Mouse (Mus musculus): Measurements from ENCODE around the gene BC025920. TPM values are rescaled to one million over a fixed set of nuclear protein-coding genes. Genes with fewer than 3 reads are reported as not detected.

The BC025920 gene
- polyA plus RNA-seq, 1 experiment from 2014 or later = 1.2 TPM

DNA sequence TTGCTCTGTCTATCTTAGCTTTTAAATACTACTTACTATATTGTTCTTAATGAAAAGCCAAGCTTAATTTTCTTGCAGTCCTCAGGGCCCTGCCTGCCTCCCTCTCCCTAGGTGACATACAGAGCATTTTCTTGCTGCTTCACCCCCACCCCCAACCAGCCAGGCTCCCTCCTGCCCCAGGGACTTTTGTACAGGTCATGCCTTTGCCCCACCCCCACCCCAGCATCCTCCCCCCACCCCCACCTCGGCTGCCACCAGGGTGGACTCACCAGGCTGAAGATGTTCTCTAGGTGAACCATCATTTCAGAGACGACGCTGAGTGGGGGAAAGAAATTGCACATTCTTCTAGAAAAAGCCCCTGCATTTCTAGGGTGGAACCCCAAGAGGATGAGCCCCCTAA lies 7.7 kb upstream of the BC025920 start:
- Histone ChIP-seq H3K27ac (ENCODE audit: low read depth, low read length) (no peak overlapping the region), H3K9me3 (ENCODE audit: control insufficient read depth, low read length) (no peaks in the 10 kb centered on the region), H3K4me2 (replicated peaks; ENCODE audit: low read depth, low read length) (no peak overlapping the region), H3K4me1 (replicated peaks; ENCODE audit: control insufficient read depth, insufficient read depth, low read length) (peaks cover 17% of the 10 kb centered on the region), H3K27me3 (ENCODE audit: control insufficient read depth, insufficient read depth, low read length) (peaks cover 51% of the 10 kb centered on the region), H3K36me3 (ENCODE audit: control insufficient read depth, insufficient read depth, low read length) (no peaks in the 10 kb centered on the region), H3K4me3 (ENCODE audit: low read depth, low read length) (no peak overlapping the region), H3K9ac (ENCODE audit: low read depth, low read length) (no peak overlapping the region)
- DNase-seq (ENCODE audit: low spot score) (no peak), ATAC-seq (ENCODE audit: low FRiP score) (no peak)
- whole genome bisulfite sequencing = 29% methylated on average over 3 of the region's 3 CpGs

DNA sequence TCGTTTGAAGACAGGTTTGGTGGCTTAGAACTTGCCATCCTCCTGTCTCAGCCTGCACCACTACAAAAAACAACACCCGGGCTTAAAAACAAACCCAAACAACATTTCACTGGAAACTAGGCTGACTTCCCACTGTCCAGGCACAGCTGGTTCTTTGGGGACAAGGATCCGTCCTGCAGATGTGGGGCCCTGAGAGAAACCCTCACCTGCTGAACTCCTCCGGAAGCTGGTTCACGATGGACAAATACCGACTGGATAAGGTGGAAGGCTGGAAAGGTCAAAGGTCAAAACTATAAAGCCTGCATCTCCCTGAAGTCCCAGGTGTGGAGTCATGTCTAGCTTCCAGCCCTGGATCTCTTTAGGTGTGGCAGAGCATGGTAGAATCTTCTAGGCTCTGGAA lies 7.2 kb upstream of the BC025920 start:
- no peak overlapping the region for H3K4me2 ChIP-seq (replicated peaks; ENCODE audit: low read depth, low read length)
- H3K9ac ChIP-seq (ENCODE audit: low read depth, low read length) = no peak overlapping the region
- no peak overlapping the region for H3K27ac ChIP-seq (ENCODE audit: low read depth, low read length)
- H3K4me1 ChIP-seq (replicated peaks; ENCODE audit: control insufficient read depth, insufficient read depth, low read length) = peaks cover 17% of the 10 kb centered on the region
- DNase-seq (ENCODE audit: low spot score) (no peak), ATAC-seq (ENCODE audit: low FRiP score) (no peak)
- H3K36me3 ChIP-seq (ENCODE audit: control insufficient read depth, insufficient read depth, low read length) = no peaks in the 10 kb centered on the region
- WGBS = 58% methylated on average over 6 of the region's 6 CpGs
- peaks cover 47% of the 10 kb centered on the region for H3K27me3 ChIP-seq (ENCODE audit: control insufficient read depth, insufficient read depth, low read length)
- H3K4me3 ChIP-seq (ENCODE audit: low read depth, low read length) = no peak overlapping the region
- no peaks in the 10 kb centered on the region for H3K9me3 ChIP-seq (ENCODE audit: control insufficient read depth, low read length)

- no peak overlapping the region for H3K4me2 ChIP-seq (replicated peaks; ENCODE audit: low read depth, low read length)
- H3K27ac ChIP-seq (ENCODE audit: low read depth, low read length) = no peak overlapping the region
- H3K4me3 ChIP-seq (ENCODE audit: low read depth, low read length) = no peak overlapping the region
- peaks cover 41% of the 10 kb centered on the region for H3K27me3 ChIP-seq (ENCODE audit: control insufficient read depth, insufficient read depth, low read length)
- no peak for DNase-seq (ENCODE audit: low spot score)
- H3K4me1 ChIP-seq (replicated peaks; ENCODE audit: control insufficient read depth, insufficient read depth, low read length) = peaks cover 17% of the 10 kb centered on the region
- no peak overlapping the region for H3K9ac ChIP-seq (ENCODE audit: low read depth, low read length)
- WGBS = 65% methylated on average over 5 of the region's 5 CpGs
- no peaks in the 10 kb centered on the region for H3K9me3 ChIP-seq (ENCODE audit: control insufficient read depth, low read length)
- no peaks in the 10 kb centered on the region for H3K36me3 ChIP-seq (ENCODE audit: control insufficient read depth, insufficient read depth, low read length)
- ATAC-seq (ENCODE audit: low FRiP score) = no peak
Measured at GRCm38 (mm10) chr10:81599630-81600029, 6.4 kb upstream of the BC025920 start.

DNA sequence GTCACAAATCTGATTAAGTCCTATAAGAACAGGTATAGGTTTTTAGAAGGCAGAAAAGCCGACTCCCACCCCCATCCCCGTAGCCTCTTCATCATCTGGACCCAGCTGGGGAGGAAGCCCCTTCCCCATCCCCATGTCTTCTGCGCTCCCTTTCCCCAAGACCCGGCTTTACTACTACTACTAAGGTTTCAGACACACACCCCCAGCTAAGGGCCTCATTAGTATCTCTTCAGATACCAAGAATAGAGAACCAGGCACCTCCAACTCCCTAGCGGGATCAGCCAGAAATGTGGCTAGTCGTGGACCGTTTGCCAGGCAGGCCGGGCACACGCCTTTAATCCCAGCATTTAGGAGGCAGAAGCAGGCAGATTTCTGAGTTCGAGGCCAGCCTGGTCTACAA lies 6.0 kb upstream of the BC025920 start:
- peaks cover 41% of the 10 kb centered on the region for H3K27me3 ChIP-seq (ENCODE audit: control insufficient read depth, insufficient read depth, low read length)
- H3K9me3 ChIP-seq (ENCODE audit: control insufficient read depth, low read length) = no peaks in the 10 kb centered on the region
- H3K27ac ChIP-seq (ENCODE audit: low read depth, low read length) = no peak overlapping the region
- no peak overlapping the region for H3K9ac ChIP-seq (ENCODE audit: low read depth, low read length)
- H3K36me3 ChIP-seq (ENCODE audit: control insufficient read depth, insufficient read depth, low read length) = no peaks in the 10 kb centered on the region
- 53% methylated on average over 10 of the region's 10 CpGs for WGBS
- DNase-seq (ENCODE audit: low spot score) (no peak), ATAC-seq (ENCODE audit: low FRiP score) (no peak)
- no peak overlapping the region for H3K4me2 ChIP-seq (replicated peaks; ENCODE audit: low read depth, low read length)
- H3K4me3 ChIP-seq (ENCODE audit: low read depth, low read length) = no peak overlapping the region
- H3K4me1 ChIP-seq (replicated peaks; ENCODE audit: control insufficient read depth, insufficient read depth, low read length) = peaks cover 17% of the 10 kb centered on the region

GRCm38 (mm10) chr10:81600738-81601203 lies 5.3 kb upstream of the BC025920 start, which contains the start of gene Tle6:
Gene Tle6 (minus strand): TSS chr10:81601073.
- no peak within 1 kb of the TSS for H3K9ac ChIP-seq (ENCODE audit: low read depth, low read length)
- H3K4me2 ChIP-seq (replicated peaks; ENCODE audit: low read depth, low read length) = peak within 1 kb of the TSS; percentile 9; the same call in 1 of the 2 replicates
- H3K4me3 ChIP-seq (ENCODE audit: low read depth, low read length) = no peak within 1 kb of the TSS
- H3K9me3 ChIP-seq (ENCODE audit: control insufficient read depth, low read length) = no peaks in the 10 kb centered on the region
- H3K36me3 ChIP-seq (ENCODE audit: control insufficient read depth, insufficient read depth, low read length) = no peaks in the 10 kb centered on the region
- peaks cover 16% of the 10 kb centered on the region for H3K4me1 ChIP-seq (replicated peaks; ENCODE audit: control insufficient read depth, insufficient read depth, low read length)
- DNase-seq (ENCODE audit: low spot score) (peak; percentile 99), ATAC-seq (ENCODE audit: low FRiP score) (peak; percentile 84)
- H3K27ac ChIP-seq (ENCODE audit: low read depth, low read length) = no peak within 1 kb of the TSS
- under 1% methylated on average over 28 of the region's 28 CpGs for WGBS
- H3K27me3 ChIP-seq (ENCODE audit: control insufficient read depth, insufficient read depth, low read length) = peaks cover 34% of the 10 kb centered on the region

GRCm38 (mm10) chr10:81601396-81601905 lies 4.6 kb upstream of the BC025920 start:
- H3K27ac ChIP-seq (ENCODE audit: low read depth, low read length) = no peak overlapping the region
- peaks cover 11% of the 10 kb centered on the region; the same call in 1 of the 2 replicates for H3K4me1 ChIP-seq (replicated peaks; ENCODE audit: control insufficient read depth, insufficient read depth, low read length)
- DNase-seq (ENCODE audit: low spot score) (no peak), ATAC-seq (ENCODE audit: low FRiP score) (0 out of 2 replicates have a peak, but pooled peaks have one; percentile 4)
- no peak overlapping the region for H3K9ac ChIP-seq (ENCODE audit: low read depth, low read length)
- 22% methylated on average over 7 of the region's 7 CpGs for WGBS
- H3K36me3 ChIP-seq (ENCODE audit: control insufficient read depth, insufficient read depth, low read length) = no peaks in the 10 kb centered on the region
- H3K9me3 ChIP-seq (ENCODE audit: control insufficient read depth, low read length) = no peaks in the 10 kb centered on the region
- H3K4me3 ChIP-seq (ENCODE audit: low read depth, low read length) = no peak overlapping the region
- H3K27me3 ChIP-seq (ENCODE audit: control insufficient read depth, insufficient read depth, low read length) = peaks cover 29% of the 10 kb centered on the region
- no peak overlapping the region for H3K4me2 ChIP-seq (replicated peaks; ENCODE audit: low read depth, low read length)

GRCm38 (mm10) chr10:81602741-81603151 lies 3.3 kb upstream of the BC025920 start:
- ATAC-seq (ENCODE audit: low FRiP score) (no peak), DNase-seq (ENCODE audit: low spot score) (peak; percentile 73)
- peaks cover 3% of the 10 kb centered on the region; the same call in 1 of the 2 replicates for H3K4me1 ChIP-seq (replicated peaks; ENCODE audit: control insufficient read depth, insufficient read depth, low read length)
- WGBS = 19% methylated on average over 4 of the region's 4 CpGs
- H3K27me3 ChIP-seq (ENCODE audit: control insufficient read depth, insufficient read depth, low read length) = peaks cover 26% of the 10 kb centered on the region
- no peaks in the 10 kb centered on the region for H3K36me3 ChIP-seq (ENCODE audit: control insufficient read depth, insufficient read depth, low read length)
- H3K9ac ChIP-seq (ENCODE audit: low read depth, low read length) = no peak overlapping the region
- no peaks in the 10 kb centered on the region for H3K9me3 ChIP-seq (ENCODE audit: control insufficient read depth, low read length)
- no peak overlapping the region for H3K4me3 ChIP-seq (ENCODE audit: low read depth, low read length)
- H3K4me2 ChIP-seq (replicated peaks; ENCODE audit: low read depth, low read length) = no peak overlapping the region
- H3K27ac ChIP-seq (ENCODE audit: low read depth, low read length) = no peak overlapping the region

- Histone ChIP-seq H3K9me3 (ENCODE audit: control insufficient read depth, low read length) (no peaks in the 10 kb centered on the region), H3K4me2 (replicated peaks; ENCODE audit: low read depth, low read length) (no peak overlapping the region), H3K4me1 (replicated peaks; ENCODE audit: control insufficient read depth, insufficient read depth, low read length) (peaks cover 3% of the 10 kb centered on the region; the same call in 1 of the 2 replicates), H3K36me3 (ENCODE audit: control insufficient read depth, insufficient read depth, low read length) (no peaks in the 10 kb centered on the region), H3K4me3 (ENCODE audit: low read depth, low read length) (no peak overlapping the region), H3K27me3 (ENCODE audit: control insufficient read depth, insufficient read depth, low read length) (peaks cover 16% of the 10 kb centered on the region), H3K27ac (ENCODE audit: low read depth, low read length) (no peak overlapping the region), H3K9ac (ENCODE audit: low read depth, low read length) (no peak overlapping the region)
- DNase-seq (ENCODE audit: low spot score) (no peak), ATAC-seq (ENCODE audit: low FRiP score) (no peak)
- 81% methylated on average over 12 of the region's 12 CpGs for WGBS
Measured at GRCm38 (mm10) chr10:81604019-81604967, 1.8 kb upstream of the BC025920 start.

Data from hindbrain, embryonic 11.5 days (tissue).